Mouse (Mus musculus): ENCODE measurements around the gene Elovl7.

The Elovl7 gene

GRCm38 (mm10) chr13:108241715-108242114 lies 27.5 kb downstream of the Elovl7 start:
- ATAC-seq (ENCODE audit: low TSS enrichment): no peak

GRCm38 (mm10) chr13:108245086-108245697 lies 31.0 kb downstream of the Elovl7 start:
- no peak for ATAC-seq (ENCODE audit: low TSS enrichment)

- no peak for ATAC-seq (ENCODE audit: low TSS enrichment)
These were observed 36.9 kb downstream of the Elovl7 start for GRCm38 (mm10) chr13:108251106-108251505.

- ATAC-seq (ENCODE audit: low TSS enrichment): no peak
These were observed 39.8 kb downstream of the Elovl7 start for GRCm38 (mm10) chr13:108253977-108254376.

- peak; percentile 38; the same call in 1 of the 2 replicates for ATAC-seq (ENCODE audit: low TSS enrichment)
These were observed 48.8 kb downstream of the Elovl7 start for GRCm38 (mm10) chr13:108263042-108263441.

GRCm38 (mm10) chr13:108265394-108265793 lies 51.2 kb downstream of the Elovl7 start:
- ATAC-seq (ENCODE audit: low TSS enrichment): no peak

GRCm38 (mm10) chr13:108267841-108268634 lies 53.8 kb downstream of the Elovl7 start:
- no peak for ATAC-seq (ENCODE audit: low TSS enrichment)

- ATAC-seq (ENCODE audit: low TSS enrichment): no peak
These were observed 57.4 kb downstream of the Elovl7 start for GRCm38 (mm10) chr13:108271458-108272148.

GRCm38 (mm10) chr13:108272332-108272731 lies 58.1 kb downstream of the Elovl7 start:
- no peak for ATAC-seq (ENCODE audit: low TSS enrichment)

GRCm38 (mm10) chr13:108273034-108273433 lies 58.8 kb downstream of the Elovl7 start:
- no peak for ATAC-seq (ENCODE audit: low TSS enrichment)

- no peak for ATAC-seq (ENCODE audit: low TSS enrichment)
These were observed 59.3 kb downstream of the Elovl7 start for GRCm38 (mm10) chr13:108273456-108273855.

GRCm38 (mm10) chr13:108276561-108276960 lies 62.4 kb downstream of the Elovl7 start:
- ATAC-seq (ENCODE audit: low TSS enrichment): no peak

- ATAC-seq (ENCODE audit: low TSS enrichment): no peak
These were observed 63.1 kb downstream of the Elovl7 start for GRCm38 (mm10) chr13:108277320-108277719.

GRCm38 (mm10) chr13:108278592-108278991 lies 64.4 kb downstream of the Elovl7 start:
- ATAC-seq (ENCODE audit: low TSS enrichment): peak; percentile 23; the same call in 1 of the 2 replicates

- ATAC-seq (ENCODE audit: low TSS enrichment): no peak
These were observed 70.1 kb downstream of the Elovl7 start for GRCm38 (mm10) chr13:108284312-108284711.

- no peak for ATAC-seq (ENCODE audit: low TSS enrichment)
These were observed 73.7 kb downstream of the Elovl7 start for GRCm38 (mm10) chr13:108287953-108288352.

- no peak for ATAC-seq (ENCODE audit: low TSS enrichment)
These were observed 75.2 kb downstream of the Elovl7 start for GRCm38 (mm10) chr13:108289436-108289835.

GRCm38 (mm10) chr13:108290314-108290713 lies 76.1 kb downstream of the Elovl7 start:
- no peak for ATAC-seq (ENCODE audit: low TSS enrichment)

- peak; percentile 78 for ATAC-seq (ENCODE audit: low TSS enrichment)
These were observed 83.3 kb downstream of the Elovl7 start for GRCm38 (mm10) chr13:108297350-108298093.

- ATAC-seq (ENCODE audit: low TSS enrichment): no peak
These were observed 84.0 kb downstream of the Elovl7 start for GRCm38 (mm10) chr13:108298241-108298640.

- ATAC-seq (ENCODE audit: low TSS enrichment): peak; percentile 39; the same call in 1 of the 2 replicates
These were observed 86.2 kb downstream of the Elovl7 start for GRCm38 (mm10) chr13:108300346-108300950.

Data from frontal cortex, adult (tissue).